Mouse (Mus musculus): ENCODE results near the gene Tfcp2. TPM values are rescaled to one million over a fixed set of nuclear protein-coding genes. Genes with fewer than 3 reads are reported as not detected.
A peak's percentile ranks its signal among the peaks of the same experiment; 100 is the strongest.

Gene Tfcp2
- total RNA-seq, 1 experiment: 13.6 TPM

DNA sequence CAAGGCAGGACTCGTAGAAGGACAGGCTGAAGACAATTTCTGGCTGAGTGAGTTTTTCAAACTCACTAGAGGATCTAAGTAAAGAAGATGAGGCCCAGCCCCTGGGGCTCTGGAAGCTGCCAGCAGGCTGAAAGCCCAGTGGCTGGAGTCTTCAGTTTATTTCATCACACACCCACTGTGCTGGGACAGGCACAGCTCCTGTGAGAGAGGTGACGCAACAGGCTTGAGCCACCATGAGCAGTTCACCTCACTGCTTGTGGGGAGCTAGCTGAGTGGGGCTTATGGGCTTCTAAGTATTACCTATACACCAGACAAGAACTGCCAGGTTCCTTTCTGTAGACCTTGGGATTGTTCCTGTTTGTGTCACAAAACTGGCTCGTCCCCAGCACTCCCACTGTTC lies 66.2 kb downstream of the Tfcp2 start:
- Histone ChIP-seq H3K27ac (ENCODE audit: insufficient read depth, low read depth, low read length, poor library complexity, severe bottlenecking) (no peak overlapping the region), H3K4me3 (ENCODE audit: insufficient read depth in 1 of 2, low read depth in 1 of 2, low read length in 2 of 2, poor library complexity in 1 of 2, severe bottlenecking in 1 of 2) (no peak overlapping the region), H3K4me1 (ENCODE audit: control insufficient read depth in 2 of 2, insufficient read depth in 2 of 2, low read length in 2 of 2, poor library complexity in 1 of 2) (peaks cover 0 to 21% of the 10 kb centered on the region in 2 experiments; a peak in 2 of 4 replicates), H3K36me3 (ENCODE audit: control insufficient read depth, insufficient read depth, low read length, poor library complexity, severe bottlenecking) (peaks cover 30% of the 10 kb centered on the region), H3K9ac (ENCODE audit: insufficient read depth, low read depth, low read length, poor library complexity, severe bottlenecking) (no peak overlapping the region), H3K9me3 (ENCODE audit: control insufficient read depth, insufficient read depth, low read depth, low read length) (no peaks in the 10 kb centered on the region)
- DNase-seq (ENCODE audit: low read depth, low spot score): no peak
- in situ Hi-C loops (cut with MboI; ENCODE audit: low sequenced_read_pairs in 2 of 2, unreplicated experiment in 2 of 2): no loop called here
- TF ChIP-seq HCFC1 (IDR thresholded peaks at IDR 0.05; ENCODE audit: borderline replicate concordance, insufficient read depth, low read length) (no peak), CHD2 (IDR thresholded peaks at IDR 0.05; ENCODE audit: low read depth, low read length) (no peak), ZC3H11A (IDR thresholded peaks at IDR 0.05; ENCODE audit: borderline replicate concordance, low read depth, low read length) (no peak), ZNF384 (IDR thresholded peaks at IDR 0.05; ENCODE audit: low read depth, low read length) (no peak), MAFK (IDR thresholded peaks at IDR 0.05; ENCODE audit: insufficient read depth, low read depth, low read length) (no peak)

DNA sequence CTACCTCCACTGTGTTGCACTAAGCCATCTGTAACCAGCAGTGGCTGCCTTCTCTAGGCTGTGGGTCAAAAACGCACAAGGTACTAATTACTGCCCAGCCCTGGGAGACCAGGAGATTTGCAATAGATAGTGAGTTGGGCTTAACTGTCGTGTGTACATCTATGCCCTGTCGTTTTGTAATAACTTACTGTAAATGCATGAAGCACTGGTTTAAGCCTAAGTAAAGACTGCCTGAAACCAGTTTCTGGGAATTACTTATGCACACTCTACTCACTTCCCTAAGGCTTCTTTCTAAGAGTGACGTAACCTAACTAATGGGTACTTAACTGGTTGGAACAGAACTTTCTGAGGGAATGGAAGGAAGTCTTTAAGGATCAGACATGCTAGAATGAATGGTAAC lies 72.9 kb downstream of the Tfcp2 start:
- Histone ChIP-seq H3K4me1 (ENCODE audit: control insufficient read depth in 2 of 2, insufficient read depth in 2 of 2, low read length in 2 of 2, poor library complexity in 1 of 2) (peaks cover 0 to 34% of the 10 kb centered on the region in 2 experiments; a peak in 3 of 4 replicates), H3K9me3 (ENCODE audit: control insufficient read depth, insufficient read depth, low read depth, low read length) (no peaks in the 10 kb centered on the region), H3K27ac (ENCODE audit: insufficient read depth, low read depth, low read length, poor library complexity, severe bottlenecking) (no peak overlapping the region), H3K4me3 (ENCODE audit: insufficient read depth in 1 of 2, low read depth in 1 of 2, low read length in 2 of 2, poor library complexity in 1 of 2, severe bottlenecking in 1 of 2) (no peak overlapping the region), H3K36me3 (ENCODE audit: control insufficient read depth, insufficient read depth, low read length, poor library complexity, severe bottlenecking) (peaks cover 19% of the 10 kb centered on the region; the same call in 1 of the 2 replicates), H3K9ac (ENCODE audit: insufficient read depth, low read depth, low read length, poor library complexity, severe bottlenecking) (no peak overlapping the region)
- no peak for TF ChIP-seq CHD2 (IDR thresholded peaks at IDR 0.05; ENCODE audit: low read depth, low read length)
- TF ChIP-seq ZNF384 (IDR thresholded peaks at IDR 0.05; ENCODE audit: low read depth, low read length): no peak
- no peak for TF ChIP-seq MAFK (IDR thresholded peaks at IDR 0.05; ENCODE audit: insufficient read depth, low read depth, low read length)
- no peak for TF ChIP-seq ZC3H11A (IDR thresholded peaks at IDR 0.05; ENCODE audit: borderline replicate concordance, low read depth, low read length)
- TF ChIP-seq HCFC1 (IDR thresholded peaks at IDR 0.05; ENCODE audit: borderline replicate concordance, insufficient read depth, low read length): no peak
- no peak for DNase-seq (ENCODE audit: low read depth, low spot score)
- in situ Hi-C loops (cut with MboI; ENCODE audit: low sequenced_read_pairs in 2 of 2, unreplicated experiment in 2 of 2): no loop called here

DNA sequence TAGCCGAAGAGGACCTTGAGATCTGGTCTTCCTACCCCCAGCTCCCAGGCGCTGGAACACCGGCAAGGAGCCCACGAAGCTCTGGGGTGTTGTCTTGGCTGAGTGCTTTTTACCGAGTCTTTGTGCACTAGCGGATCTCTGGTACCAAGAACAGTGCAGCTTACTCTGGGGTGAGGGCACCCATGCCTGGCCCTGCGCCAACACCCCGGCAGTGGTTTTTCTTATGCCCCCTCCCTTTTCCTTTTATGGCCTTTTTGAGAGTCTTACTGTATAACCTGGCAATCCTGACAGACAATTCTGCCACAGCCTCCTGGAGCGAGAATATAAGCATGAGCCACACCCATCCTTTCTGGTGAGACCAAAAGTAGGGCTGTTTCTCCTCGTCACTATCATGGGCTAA lies 73.5 kb downstream of the Tfcp2 start:
- in situ Hi-C loops (cut with MboI; ENCODE audit: low sequenced_read_pairs in 2 of 2, unreplicated experiment in 2 of 2): no loop called here
- Histone ChIP-seq H3K4me1 (ENCODE audit: control insufficient read depth in 2 of 2, insufficient read depth in 2 of 2, low read length in 2 of 2, poor library complexity in 1 of 2) (peaks cover 0 to 36% of the 10 kb centered on the region in 2 experiments; a peak in 3 of 4 replicates), H3K36me3 (ENCODE audit: control insufficient read depth, insufficient read depth, low read length, poor library complexity, severe bottlenecking) (peaks cover 19% of the 10 kb centered on the region; the same call in 1 of the 2 replicates), H3K9me3 (ENCODE audit: control insufficient read depth, insufficient read depth, low read depth, low read length) (no peaks in the 10 kb centered on the region), H3K9ac (ENCODE audit: insufficient read depth, low read depth, low read length, poor library complexity, severe bottlenecking) (no peak overlapping the region), H3K4me3 (ENCODE audit: insufficient read depth in 1 of 2, low read depth in 1 of 2, low read length in 2 of 2, poor library complexity in 1 of 2, severe bottlenecking in 1 of 2) (no peak overlapping the region), H3K27ac (ENCODE audit: insufficient read depth, low read depth, low read length, poor library complexity, severe bottlenecking) (no peak overlapping the region)
- TF ChIP-seq MAFK (IDR thresholded peaks at IDR 0.05; ENCODE audit: insufficient read depth, low read depth, low read length) (no peak), ZNF384 (IDR thresholded peaks at IDR 0.05; ENCODE audit: low read depth, low read length) (no peak), HCFC1 (IDR thresholded peaks at IDR 0.05; ENCODE audit: borderline replicate concordance, insufficient read depth, low read length) (no peak), CHD2 (IDR thresholded peaks at IDR 0.05; ENCODE audit: low read depth, low read length) (no peak), ZC3H11A (IDR thresholded peaks at IDR 0.05; ENCODE audit: borderline replicate concordance, low read depth, low read length) (no peak)
- no peak for DNase-seq (ENCODE audit: low read depth, low spot score)

DNA sequence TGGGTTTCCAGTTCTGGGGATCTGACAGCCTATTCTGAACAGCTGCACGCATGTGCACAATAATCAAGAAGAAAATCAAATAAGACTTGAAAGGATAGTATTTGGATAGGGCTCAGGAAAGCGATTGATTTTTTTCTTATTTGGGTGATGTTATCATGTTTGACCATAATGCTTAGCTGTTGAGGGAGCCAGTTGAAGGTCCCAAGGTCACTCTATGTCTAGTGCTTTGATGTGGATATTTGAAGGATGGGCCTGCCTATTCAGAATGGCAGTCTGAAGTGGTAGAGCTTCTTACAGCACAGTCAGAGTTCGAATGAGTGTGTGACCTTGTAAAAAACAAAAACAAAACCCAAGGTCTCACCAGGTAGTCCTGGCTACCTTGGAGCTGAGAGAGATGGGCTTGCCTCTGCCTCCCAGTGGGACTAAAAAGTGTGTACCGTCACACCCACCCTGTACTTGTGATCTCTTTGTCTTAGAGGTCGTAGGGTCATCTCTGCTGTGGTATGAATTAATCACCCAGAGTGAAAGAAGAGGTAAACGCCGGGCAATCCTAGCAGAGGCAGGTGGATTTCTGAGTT lies 77.8 kb downstream of the Tfcp2 start:
- H3K27ac ChIP-seq (ENCODE audit: insufficient read depth, low read depth, low read length, poor library complexity, severe bottlenecking): peak overlapping the region; percentile 47
- in situ Hi-C loops (cut with MboI; ENCODE audit: low sequenced_read_pairs in 2 of 2, unreplicated experiment in 2 of 2): no loop called here

More for the DNA sequence above, 77.8 kb downstream of the Tfcp2 start:
- no peak overlapping the region for H3K4me3 ChIP-seq (ENCODE audit: insufficient read depth in 1 of 2, low read depth in 1 of 2, low read length in 2 of 2, poor library complexity in 1 of 2, severe bottlenecking in 1 of 2)
- DNase-seq (ENCODE audit: low read depth, low spot score): peak; percentile 80
- H3K9ac ChIP-seq (ENCODE audit: insufficient read depth, low read depth, low read length, poor library complexity, severe bottlenecking): no peak overlapping the region
- no peaks in the 10 kb centered on the region for H3K36me3 ChIP-seq (ENCODE audit: control insufficient read depth, insufficient read depth, low read length, poor library complexity, severe bottlenecking)
- no peaks in the 10 kb centered on the region for H3K9me3 ChIP-seq (ENCODE audit: control insufficient read depth, insufficient read depth, low read depth, low read length)
- TF ChIP-seq HCFC1 (IDR thresholded peaks at IDR 0.05; ENCODE audit: borderline replicate concordance, insufficient read depth, low read length) (no peak), ZNF384 (IDR thresholded peaks at IDR 0.05; ENCODE audit: low read depth, low read length) (0 out of 2 replicates have a peak, but pooled peaks have one; percentile 46), MAFK (IDR thresholded peaks at IDR 0.05; ENCODE audit: insufficient read depth, low read depth, low read length) (no peak), ZC3H11A (IDR thresholded peaks at IDR 0.05; ENCODE audit: borderline replicate concordance, low read depth, low read length) (no peak)
- H3K4me1 ChIP-seq (ENCODE audit: control insufficient read depth in 2 of 2, insufficient read depth in 2 of 2, low read length in 2 of 2, poor library complexity in 1 of 2): peaks cover 0 to 33% of the 10 kb centered on the region in 2 experiments

Data from ES-E14 (cell line).